Mouse (Mus musculus) Patski (cell line): Measurements from ENCODE around the gene Srebf1. TPM values are rescaled to one million over a fixed set of nuclear protein-coding genes. Genes with fewer than 3 reads are reported as not detected.

ENCODE experiments used
- ATAC-seq: fragments of 100-300 bp; one replicate; pipeline ENCODE4 v1.8.0; 2021
- CTCF ChIA-PET: fragments of 350-600 bp; sonication (Branson Sonifier 250); formaldehyde crosslinking; loops from one replicate; lab custom pipeline; 2022; ENCODE audit warnings: inconsistent platforms; lab: Charles Lee
- POLR2A ChIA-PET: fragments of 350-600 bp; sonication (Branson Sonifier 250); formaldehyde crosslinking; loops from one replicate; lab custom pipeline; 2022; ENCODE audit warnings: antibody characterized with exemption, inconsistent platforms; lab: Charles Lee
- DNase-seq: peaks from one replicate; pipeline ENCODE4 v3.0.0-alpha.2; 2011; ENCODE audit warnings: low read depth, low spot score
- H3K27me3 ChIP-seq: fragments of 371-371 bp; one replicate; pipeline ENCODE4 v1.5.1; 2021
- CTCF ChIP-seq: fragments of 100-300 bp; IDR thresholded peaks from one replicate; pipeline ENCODE4 v1.5.1; 2021
- in situ Hi-C: fragments of 300-500 bp; cut with MboI; formaldehyde crosslinking; loops from 3 replicates; pipeline ENCODE4 v1.11.1; 2018; ENCODE audit warnings: low pct_unique_long_range_greater_than_20kb, mixed read lengths
- polyA plus RNA-seq: library from polyadenylated mRNA; unstranded; gene quantifications from one replicate; pipeline ENCODE4 v1.2.3, GENCODE M21; 2021

The Srebf1 gene
- polyA plus RNA-seq, 1 experiment from 2014 or later, result 65.4 TPM

- no peaks in the 10 kb centered on the region for H3K27me3 ChIP-seq
- no peak for ATAC-seq
- ChIA-PET CTCF (interaction anchor here (0.8 to 3.9 kb wide), 4 partner anchors 9 to 83 kb away, joined by 3 to 16 read pairs (median 4); no protein-coding TSS in a partner anchor), POLR2A (interaction anchor here (0.6 to 1.2 kb wide), 3 partner anchors 8 to 208 kb away, joined by 3 read pairs; partner anchors contain the start of gene Gid4)
- no peak for DNase-seq
- in situ Hi-C loops, result no loop called here
- TF ChIP-seq CTCF, result no peak
These were observed 13.0 kb downstream of the Srebf1 start for GRCm38 (mm10) chr11:60209217-60209932.

GRCm38 (mm10) chr11:60208712-60209111 is 13.7 kb downstream of the Srebf1 start:
- in situ Hi-C loops, result no loop called here
- ChIA-PET POLR2A (interaction anchor here (0.6 to 1.2 kb wide), 3 partner anchors 9 to 209 kb away, joined by 3 read pairs; partner anchors contain the start of gene Gid4), CTCF (interaction anchor here (0.8 to 3.9 kb wide), 4 partner anchors 9 to 84 kb away, joined by 3 to 16 read pairs (median 4); no protein-coding TSS in a partner anchor)
- no peak for TF ChIP-seq CTCF
- DNase-seq (no peak), ATAC-seq (no peak)
- no peaks in the 10 kb centered on the region for H3K27me3 ChIP-seq

- no peaks in the 10 kb centered on the region for H3K27me3 ChIP-seq
- DNase-seq, result no peak
- TF ChIP-seq CTCF, result no peak
- in situ Hi-C loops, result no loop called here
- CTCF ChIA-PET, result interaction anchor here (1.4 to 3.9 kb wide), 2 partner anchors 8 to 85 kb away, joined by 4 to 16 read pairs; no protein-coding TSS in a partner anchor
- ATAC-seq, result no peak
- POLR2A ChIA-PET, result interaction anchor here (1.0 kb wide), 1 partner anchor 17 kb away, joined by 3 read pairs; no protein-coding TSS in a partner anchor
These were observed 14.2 kb downstream of the Srebf1 start for GRCm38 (mm10) chr11:60208201-60208600.

- ChIA-PET CTCF (interaction anchor here (1.0 kb wide), 1 partner anchor 12 kb away, joined by 3 read pairs; no protein-coding TSS in a partner anchor), POLR2A (no interaction called here)
- TF ChIP-seq CTCF, result no peak
- no peak for ATAC-seq
- H3K27me3 ChIP-seq, result no peaks in the 10 kb centered on the region
- in situ Hi-C loops, result no loop called here
- no peak for DNase-seq
These were observed 16.2 kb downstream of the Srebf1 start for GRCm38 (mm10) chr11:60206207-60206606.

- DNase-seq (no peak), ATAC-seq (no peak)
- POLR2A ChIA-PET, result interaction anchor here (0.6 kb wide), 1 partner anchor 176 kb away, joined by 5 read pairs; no protein-coding TSS in a partner anchor
- no peak for TF ChIP-seq CTCF
- no peaks in the 10 kb centered on the region for H3K27me3 ChIP-seq
- in situ Hi-C loops, result no loop called here
- CTCF ChIA-PET, result no interaction called here
These were observed 17.4 kb downstream of the Srebf1 start for GRCm38 (mm10) chr11:60205026-60205425.

GRCm38 (mm10) chr11:60202710-60203638 is 19.4 kb downstream of the Srebf1 start:
- POLR2A ChIA-PET, result no interaction called here
- H3K27me3 ChIP-seq, result no peaks in the 10 kb centered on the region
- ATAC-seq (no peak), DNase-seq (no peak)
- in situ Hi-C loops, result no loop called here
- no peak for TF ChIP-seq CTCF
- CTCF ChIA-PET, result interaction anchor here (1.1 to 1.5 kb wide), 2 partner anchors 18 to 90 kb away, joined by 3 to 4 read pairs; no protein-coding TSS in a partner anchor

GRCm38 (mm10) chr11:60200384-60200783 is 22.0 kb downstream of the Srebf1 start:
- POLR2A ChIA-PET, result interaction anchor here (1.0 to 1.1 kb wide), 3 partner anchors 11 to 95 kb away, joined by 3 to 4 read pairs (median 3); no protein-coding TSS in a partner anchor
- ATAC-seq (no peak), DNase-seq (no peak)
- no peaks in the 10 kb centered on the region for H3K27me3 ChIP-seq
- CTCF ChIA-PET, result interaction anchor here (0.6 to 4.0 kb wide), 14 partner anchors 10 to 217 kb away, joined by 3 to 16 read pairs (median 4); partner anchors contain the start of genes Rai1 and Srebf1
- in situ Hi-C loops, result no loop called here
- no peak for TF ChIP-seq CTCF

- ATAC-seq (peak; percentile 19), DNase-seq (no peak)
- ChIA-PET CTCF (interaction anchor here (0.6 to 4.0 kb wide), 16 partner anchors 10 to 218 kb away, joined by 3 to 16 read pairs (median 4); partner anchors contain the start of genes Rai1 and Srebf1), POLR2A (interaction anchor here (1.0 to 1.1 kb wide), 3 partner anchors 12 to 92 kb away, joined by 3 to 4 read pairs (median 3); no protein-coding TSS in a partner anchor)
- no peaks in the 10 kb centered on the region for H3K27me3 ChIP-seq
- no peak for TF ChIP-seq CTCF
- in situ Hi-C loops, result loop anchor here (5.0 to 10.0 kb wide), 3 partner anchors 102 to 325 kb away; no protein-coding TSS in a partner anchor
These were observed 22.6 kb downstream of the Srebf1 start for GRCm38 (mm10) chr11:60199702-60200184.

- CTCF ChIA-PET, result interaction anchor here (1.4 to 4.0 kb wide), 3 partner anchors 17 to 94 kb away, joined by 8 to 15 read pairs (median 8); partner anchors contain the start of gene Rai1
- in situ Hi-C loops, result loop anchor here (5.0 to 10.0 kb wide), 3 partner anchors 101 to 324 kb away; no protein-coding TSS in a partner anchor
- no peak for TF ChIP-seq CTCF
- DNase-seq (no peak), ATAC-seq (no peak)
- POLR2A ChIA-PET, result interaction anchor here (0.7 to 0.9 kb wide), 2 partner anchors 12 to 56 kb away, joined by 3 read pairs; no protein-coding TSS in a partner anchor
- H3K27me3 ChIP-seq, result no peaks in the 10 kb centered on the region
These were observed 23.7 kb downstream of the Srebf1 start for GRCm38 (mm10) chr11:60198651-60199050.
